Mouse (Mus musculus) limb, embryonic 12.5 days (tissue): Measurements from ENCODE around the gene Ccng2. TPM values are rescaled to one million over a fixed set of nuclear protein-coding genes. Genes with fewer than 3 reads are reported as not detected.

Source experiments
- ATAC-seq: fragments of 200-750 bp; cut with Nextera tagmentation; 2 replicates; pipeline ENCODE4 v1.8.0; 2017; ENCODE audit warnings: low read depth, moderate TSS enrichment; ENCODE audit not compliant: insufficient number of reproducible peaks, insufficient read depth, low FRiP score, low TSS enrichment
- H3K27ac ChIP-seq: fragments of 300-500 bp; sonication (generic); 2 replicates; pipeline ENCODE4 v1.5.1; 2016; ENCODE audit warnings: mild to moderate bottlenecking, moderate library complexity
- H3K27me3 ChIP-seq: fragments of 300-500 bp; sonication (generic); 2 replicates; pipeline ENCODE4 v1.6.1; 2016; ENCODE audit warnings: mild to moderate bottlenecking, moderate library complexity
- H3K36me3 ChIP-seq: fragments of 300-500 bp; sonication (generic); 2 replicates; pipeline ENCODE4 v1.6.1; 2016; ENCODE audit warnings: mild to moderate bottlenecking, moderate library complexity
- H3K4me1 ChIP-seq: fragments of 300-500 bp; sonication (generic); replicated peaks from 2 replicates; pipeline ENCODE4 v1.6.1; 2016
- H3K4me2 ChIP-seq: fragments of 300-500 bp; sonication (generic); 2 replicates; pipeline ENCODE4 v1.6.1; 2016; ENCODE audit warnings: mild to moderate bottlenecking, moderate library complexity
- H3K4me3 ChIP-seq: fragments of 300-500 bp; sonication (generic); replicated peaks from 2 replicates; pipeline ENCODE4 v1.5.1; 2016; ENCODE audit warnings: mild to moderate bottlenecking
- H3K9ac ChIP-seq: fragments of 300-500 bp; sonication (generic); replicated peaks from 2 replicates; pipeline ENCODE4 v1.6.1; 2016; ENCODE audit warnings: mild to moderate bottlenecking, moderate library complexity
- H3K9me3 ChIP-seq: fragments of 300-500 bp; sonication (generic); 2 replicates; pipeline ENCODE4 v1.6.1; 2016; ENCODE audit warnings: mild to moderate bottlenecking, moderate library complexity
- WGBS: fragments of 180-500 bp; shearing (Covaris S2); methylation state at CpG from one replicate; pipeline ENCODE4 v1.1.7; 2016; 5-methylcytosine and 5-hydroxymethylcytosine counted together
- polyA plus RNA-seq: library from polyadenylated mRNA; unstranded; fragments of >200 nt; fragmentation: Nextera tagmentation; extraction: Ambion mirVana; gene quantifications from 2 replicates; pipeline ENCODE4 v1.2.1, GENCODE M21; 2016

Gene Ccng2
- polyA plus RNA-seq, 1 experiment from 2014 or later, result 114 TPM

DNA sequence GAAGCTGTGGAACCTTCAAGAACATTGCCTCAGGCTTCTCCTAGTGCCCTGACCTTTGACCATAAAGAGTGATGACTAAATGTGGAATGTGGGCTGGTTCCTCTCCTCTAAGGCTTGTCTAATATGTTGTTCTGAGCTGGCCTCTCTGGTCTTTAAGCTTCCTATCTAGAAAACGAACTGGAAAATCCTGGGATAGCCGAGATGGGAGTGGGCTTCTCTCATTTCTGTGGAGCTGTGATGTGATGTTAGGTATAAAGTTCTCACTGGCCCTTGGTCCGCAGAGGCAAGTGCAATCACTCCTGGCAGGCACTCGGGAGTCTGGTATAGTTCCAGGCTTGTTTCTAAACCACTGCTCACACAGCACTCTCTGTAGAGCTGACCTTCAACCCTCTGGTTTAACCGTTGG, 29.3 kb downstream of the Ccng2 start:
- Histone ChIP-seq H3K9me3 (peaks cover 16% of the 10 kb centered on the region), H3K27me3 (no peaks in the 10 kb centered on the region), H3K27ac (no peak overlapping the region), H3K4me1 (no peaks in the 10 kb centered on the region), H3K4me2 (no peak overlapping the region), H3K9ac (no peak overlapping the region), H3K36me3 (no peaks in the 10 kb centered on the region), H3K4me3 (no peak overlapping the region)
- no peak for ATAC-seq
- WGBS, result 73% methylated on average over 5 of the region's 5 CpGs

DNA sequence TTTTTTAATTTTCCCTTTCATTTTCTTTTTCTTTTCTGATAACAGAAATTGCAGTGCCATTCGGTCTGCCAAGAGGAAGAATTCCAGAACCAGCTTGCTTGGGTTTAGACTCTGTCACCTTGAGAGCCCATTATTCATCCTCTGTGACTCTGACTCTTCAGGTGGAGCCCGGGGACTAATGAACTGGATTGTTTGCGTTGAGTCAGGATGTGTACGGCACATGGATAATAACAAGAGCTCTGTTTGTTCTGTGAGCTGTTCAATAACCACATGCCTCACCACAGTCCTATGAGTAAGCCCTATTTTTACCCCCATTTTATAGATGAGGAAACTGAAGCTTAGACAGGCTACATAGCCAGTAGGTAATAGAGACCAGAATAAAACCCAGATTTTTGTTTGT, 29.7 kb downstream of the Ccng2 start:
- WGBS, result 82% methylated on average over 4 of the region's 4 CpGs

DNA sequence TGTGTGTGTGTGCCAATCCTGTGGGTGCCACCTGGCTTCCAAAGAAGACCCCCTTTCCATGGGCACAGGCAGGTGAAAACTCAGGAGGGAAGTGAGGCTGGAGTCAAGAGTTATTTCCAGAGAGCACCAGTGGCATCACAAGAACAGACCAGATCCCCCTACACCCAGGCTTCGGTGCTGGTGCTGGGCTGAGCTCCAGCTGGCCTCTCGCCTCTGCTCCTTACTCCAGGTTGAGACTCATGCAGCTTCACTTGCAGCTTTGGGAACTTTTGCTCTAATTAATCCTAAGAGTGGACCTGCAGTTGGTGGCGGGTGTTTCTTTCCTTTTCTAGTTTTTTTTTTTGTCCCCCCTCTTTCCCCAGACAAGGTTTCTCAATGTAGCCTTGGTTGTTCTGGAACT, 30.3 kb downstream of the Ccng2 start:
- H3K27ac ChIP-seq, result no peak overlapping the region
- WGBS, result 90% methylated on average over 3 of the region's 3 CpGs
- no peaks in the 10 kb centered on the region for H3K4me1 ChIP-seq
- H3K4me2 ChIP-seq, result no peak overlapping the region
- peaks cover 10% of the 10 kb centered on the region for H3K9me3 ChIP-seq
- H3K27me3 ChIP-seq, result no peaks in the 10 kb centered on the region
- no peaks in the 10 kb centered on the region for H3K36me3 ChIP-seq
- H3K4me3 ChIP-seq, result no peak overlapping the region
- no peak for ATAC-seq
- no peak overlapping the region for H3K9ac ChIP-seq

More for the DNA sequence above, 29.7 kb downstream of the Ccng2 start:
- Histone ChIP-seq H3K36me3 (no peaks in the 10 kb centered on the region), H3K9ac (no peak overlapping the region), H3K27me3 (no peaks in the 10 kb centered on the region), H3K4me1 (no peaks in the 10 kb centered on the region), H3K4me3 (no peak overlapping the region), H3K4me2 (no peak overlapping the region), H3K27ac (no peak overlapping the region), H3K9me3 (peaks cover 16% of the 10 kb centered on the region)
- no peak for ATAC-seq

DNA sequence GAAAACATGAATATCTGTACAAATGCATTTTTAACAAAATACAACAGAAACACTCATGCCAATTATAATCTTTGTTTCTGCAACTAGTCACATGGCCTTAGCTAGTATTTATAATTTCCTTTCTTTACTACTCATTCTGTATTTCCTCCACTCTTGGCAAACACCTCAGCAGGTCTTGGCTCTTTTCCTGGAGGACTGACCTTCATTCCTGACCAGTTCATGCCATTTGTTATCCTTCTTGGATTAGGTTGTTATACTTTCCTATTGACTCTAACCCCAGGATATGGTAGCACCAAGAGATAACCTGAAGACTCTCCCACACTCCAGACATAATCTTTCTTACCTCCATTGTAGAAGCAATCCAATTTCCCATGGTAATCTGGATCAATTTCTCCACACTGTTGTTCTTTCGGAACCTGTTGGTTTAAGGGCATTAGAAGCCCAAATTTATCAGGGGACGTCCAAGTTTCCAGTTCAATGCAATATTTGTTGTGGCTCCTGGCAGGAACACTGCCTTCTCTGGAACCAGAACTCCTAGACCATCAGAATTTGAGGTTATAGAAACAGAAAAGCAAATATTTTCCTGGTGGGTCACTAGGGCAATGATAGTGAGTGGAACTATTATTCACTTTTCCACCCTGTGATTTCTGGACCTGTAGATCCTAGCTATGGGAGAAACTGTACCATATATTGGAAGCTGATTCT, 38.2 kb downstream of the Ccng2 start:
- Histone ChIP-seq H3K27ac (no peak overlapping the region), H3K4me2 (no peak overlapping the region), H3K9me3 (0 out of 2 replicates have a peak, but pooled peaks cover 3% of the 10 kb centered on the region)

DNA sequence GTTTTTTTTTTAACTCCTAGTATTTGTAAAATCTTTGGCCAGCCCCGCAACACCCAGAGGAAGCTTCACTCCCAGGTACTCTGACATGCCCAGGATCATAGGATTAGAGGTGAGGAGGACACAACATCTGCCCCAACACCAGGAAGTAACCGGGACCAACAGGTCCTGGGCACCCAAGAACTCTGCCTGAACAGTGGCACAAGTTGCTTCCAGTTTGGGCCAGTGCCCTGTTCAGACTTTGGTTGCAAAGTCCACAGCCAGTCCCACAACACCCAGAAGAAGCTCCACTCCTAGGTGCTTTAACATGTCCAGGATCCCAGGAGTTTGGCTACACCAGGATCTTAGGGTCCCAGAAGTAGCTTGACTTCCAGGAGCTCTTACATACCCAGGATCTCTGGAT, 41.9 kb downstream of the Ccng2 start:
- no peaks in the 10 kb centered on the region for H3K36me3 ChIP-seq
- no peaks in the 10 kb centered on the region for H3K9me3 ChIP-seq
- H3K4me2 ChIP-seq, result no peak overlapping the region
- no peaks in the 10 kb centered on the region for H3K4me1 ChIP-seq
- no peak overlapping the region for H3K27ac ChIP-seq
- ATAC-seq, result no peak
- no peaks in the 10 kb centered on the region for H3K27me3 ChIP-seq
- 89% methylated on average over 2 of the region's 2 CpGs for WGBS
- H3K9ac ChIP-seq, result no peak overlapping the region
- no peak overlapping the region for H3K4me3 ChIP-seq

More for the DNA sequence above, 38.2 kb downstream of the Ccng2 start:
- 84% methylated on average over 2 of the region's 2 CpGs for WGBS
- no peaks in the 10 kb centered on the region for H3K4me1 ChIP-seq
- ATAC-seq, result no peak
- no peak overlapping the region for H3K9ac ChIP-seq
- no peaks in the 10 kb centered on the region for H3K36me3 ChIP-seq
- H3K4me3 ChIP-seq, result no peak overlapping the region
- H3K27me3 ChIP-seq, result no peaks in the 10 kb centered on the region

DNA sequence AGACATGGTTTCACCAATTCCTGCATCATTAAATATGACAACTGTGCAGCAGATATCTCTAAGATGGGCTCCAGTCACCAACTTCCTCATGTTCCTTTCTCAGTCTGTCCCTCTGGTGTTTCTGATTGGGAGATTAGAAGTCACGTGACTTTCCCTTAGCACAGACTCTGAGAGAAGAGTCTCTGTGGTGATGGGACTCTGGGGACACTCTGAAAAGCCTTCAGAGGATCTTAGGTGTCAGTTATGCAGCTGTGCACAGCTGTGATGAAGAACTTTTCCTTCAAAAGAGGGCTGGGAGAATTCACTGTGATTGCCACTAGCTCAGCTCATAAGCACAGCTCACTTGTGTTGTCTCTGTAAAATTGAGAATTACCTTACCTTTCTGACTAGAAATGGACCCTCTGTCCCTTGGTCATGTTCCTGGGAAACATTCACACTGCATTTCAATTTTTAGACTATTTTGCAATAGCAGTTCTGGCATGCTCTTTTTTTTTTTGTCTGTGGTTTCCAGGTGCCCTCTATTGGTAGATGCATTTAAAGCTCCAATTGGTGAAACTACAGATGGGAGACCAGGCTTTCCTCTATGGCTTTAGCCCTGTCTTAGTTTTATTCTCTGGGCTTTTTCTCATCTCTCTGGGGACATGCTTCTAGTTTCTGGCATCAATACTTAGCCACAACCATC, 56.4 kb downstream of the Ccng2 start:
- Histone ChIP-seq H3K27ac (no peak overlapping the region), H3K27me3 (no peaks in the 10 kb centered on the region), H3K4me1 (no peaks in the 10 kb centered on the region), H3K9ac (no peak overlapping the region), H3K36me3 (no peaks in the 10 kb centered on the region), H3K4me2 (no peak overlapping the region), H3K4me3 (no peak overlapping the region), H3K9me3 (no peaks in the 10 kb centered on the region)
- no peak for ATAC-seq
- 62% methylated on average over 1 of the region's 1 CpGs for WGBS

Other genes with a start within 250 kb of the Ccng2 start
- gene Sowahb, start 222.2 kb upstream of the Ccng2 start, polyA plus RNA-seq, result 0.64 and 0.73 TPM in 2 replicates
- 258 and 277 TPM in 2 replicates for gene Sept11, start 173.8 kb upstream of the Ccng2 start, polyA plus RNA-seq
- 150 and 153 TPM in 2 replicates for gene Ccni, start 60.8 kb upstream of the Ccng2 start, polyA plus RNA-seq
- 2.1 and 2.8 TPM in 2 replicates for gene 2010109A12Rik, start 60.7 kb upstream of the Ccng2 start, polyA plus RNA-seq